Mouse (Mus musculus) intestine, embryonic 14.5 days (tissue): ENCODE data around the gene Mog. TPM values are rescaled to one million over a fixed set of nuclear protein-coding genes. Genes with fewer than 3 reads are reported as not detected.

ENCODE experiments used
- ATAC-seq: fragments of 200-750 bp; cut with Nextera tagmentation; replicated peaks from 2 replicates; pipeline ENCODE4 v1.8.0; 2017; ENCODE audit warnings: low read depth, moderate number of reproducible peaks, moderate TSS enrichment, moderate library complexity; ENCODE audit not compliant: low FRiP score, low TSS enrichment
- DNase-seq: peaks from one replicate; pipeline ENCODE4 v3.0.0-alpha.2; 2018; ENCODE audit warnings: low spot score
- H3K27ac ChIP-seq: fragments of 300-500 bp; sonication (generic); 2 replicates; pipeline ENCODE4 v1.5.1; 2014; ENCODE audit warnings: low read depth, mild to moderate bottlenecking, control low read depth
- H3K27me3 ChIP-seq: fragments of 300-500 bp; sonication (generic); replicated peaks from 2 replicates; pipeline ENCODE4 v1.6.1; 2014; ENCODE audit warnings: low read length, control low read depth; ENCODE audit not compliant: control insufficient read depth, insufficient read depth
- H3K36me3 ChIP-seq: fragments of 300-500 bp; sonication (generic); 2 replicates; pipeline ENCODE4 v1.6.1; 2014; ENCODE audit warnings: low read length, control low read depth; ENCODE audit not compliant: control insufficient read depth, insufficient read depth
- H3K4me1 ChIP-seq: fragments of 300-500 bp; sonication (generic); replicated peaks from 2 replicates; pipeline ENCODE4 v1.6.1; 2014; ENCODE audit warnings: low read length, control low read depth, mixed read lengths; ENCODE audit not compliant: control insufficient read depth, insufficient read depth
- H3K4me2 ChIP-seq: fragments of 300-500 bp; sonication (generic); 2 replicates; pipeline ENCODE4 v1.6.1; 2014; ENCODE audit warnings: low read length
- H3K4me3 ChIP-seq: fragments of 300-500 bp; sonication (generic); 2 replicates; pipeline ENCODE4 v1.5.1; 2014; ENCODE audit warnings: low read depth, low read length, control low read depth, mixed read lengths
- H3K9ac ChIP-seq: fragments of 300-500 bp; sonication (generic); 2 replicates; pipeline ENCODE4 v1.6.1; 2014; ENCODE audit warnings: mild to moderate bottlenecking, low read length
- H3K9me3 ChIP-seq: fragments of 300-500 bp; sonication (generic); 2 replicates; pipeline ENCODE4 v1.6.1; 2016; ENCODE audit warnings: low read length, control low read depth; ENCODE audit not compliant: control insufficient read depth
- WGBS: fragments of 180-500 bp; shearing (Covaris S2); extraction: QIAGEN DNeasy Blood & Tissue Kit; methylation state at CpG from one replicate; pipeline ENCODE4 v1.1.7; 2014; 5-methylcytosine and 5-hydroxymethylcytosine counted together
- polyA plus RNA-seq: library from polyadenylated mRNA; unstranded; fragments of >200 nt; fragmentation: Nextera tagmentation; extraction: Ambion mirVana; gene quantifications from 2 replicates; pipeline ENCODE4 v1.2.1, GENCODE M21; 2014

Gene Mog
- polyA plus RNA-seq, 1 experiment from 2014 or later: 0.14 TPM

DNA sequence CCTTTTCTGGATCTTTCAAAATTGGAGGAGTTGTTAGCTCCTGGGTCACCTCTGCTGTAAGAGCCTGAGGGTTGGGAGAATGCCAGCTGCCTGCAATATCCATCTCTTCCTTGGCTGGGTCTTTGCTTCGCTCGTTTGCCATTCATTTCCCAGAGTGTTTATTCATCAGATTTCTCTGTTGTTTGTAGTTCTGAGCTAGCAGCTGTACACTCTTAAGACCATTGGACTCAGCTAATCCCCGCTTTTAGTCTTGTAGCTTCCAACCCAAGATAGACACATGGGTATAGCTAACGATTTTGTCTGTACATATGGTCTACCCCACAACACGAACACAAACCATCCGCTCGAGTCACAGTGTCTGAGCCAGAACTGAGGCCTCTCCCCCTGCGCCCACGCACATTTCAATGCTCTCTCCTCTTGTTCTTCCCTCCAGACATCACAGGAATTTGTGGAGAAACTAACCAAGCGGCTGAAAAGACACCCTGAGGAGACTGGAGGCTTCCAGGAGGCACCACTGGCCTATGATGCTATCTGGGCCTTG is 39.0 kb upstream of the Mog start:
- no peaks in the 10 kb centered on the region for H3K27me3 ChIP-seq
- H3K36me3 ChIP-seq: peaks cover 94% of the 10 kb centered on the region
- no peaks in the 10 kb centered on the region for H3K4me1 ChIP-seq
- no peak overlapping the region for H3K9ac ChIP-seq
- no peak overlapping the region for H3K4me2 ChIP-seq
- 84% methylated on average over 10 of the region's 10 CpGs for WGBS
- DNase-seq (no peak), ATAC-seq (no peak)
- H3K9me3 ChIP-seq: no peaks in the 10 kb centered on the region
- no peak overlapping the region for H3K4me3 ChIP-seq
- H3K27ac ChIP-seq: no peak overlapping the region

DNA sequence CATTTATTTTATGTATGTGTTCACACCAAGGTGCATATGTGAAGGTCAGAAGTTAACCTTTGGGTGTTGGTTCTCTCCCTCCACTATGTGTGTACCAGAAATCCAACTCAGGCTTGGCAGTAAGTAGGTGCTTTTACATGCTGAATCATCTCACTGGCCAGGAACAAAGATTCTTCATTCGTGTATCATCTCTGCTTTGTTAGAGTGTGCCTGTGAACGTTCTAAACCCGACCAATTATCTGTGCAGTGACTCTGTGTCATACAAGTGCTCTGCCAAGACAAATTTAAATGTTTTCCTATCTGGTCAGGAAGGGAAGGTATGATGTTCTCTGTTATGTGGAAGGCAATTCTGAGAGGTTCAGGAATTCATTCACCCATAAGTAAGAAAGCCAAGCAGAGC is 38.2 kb upstream of the Mog start:
- H3K27ac ChIP-seq: no peak overlapping the region
- H3K4me1 ChIP-seq: no peaks in the 10 kb centered on the region
- H3K9me3 ChIP-seq: no peaks in the 10 kb centered on the region
- DNase-seq (no peak), ATAC-seq (no peak)
- H3K9ac ChIP-seq: no peak overlapping the region
- no peak overlapping the region for H3K4me2 ChIP-seq
- no peak overlapping the region for H3K4me3 ChIP-seq
- H3K36me3 ChIP-seq: peaks cover 94% of the 10 kb centered on the region
- WGBS: 88% methylated on average over 3 of the region's 3 CpGs
- no peaks in the 10 kb centered on the region for H3K27me3 ChIP-seq

DNA sequence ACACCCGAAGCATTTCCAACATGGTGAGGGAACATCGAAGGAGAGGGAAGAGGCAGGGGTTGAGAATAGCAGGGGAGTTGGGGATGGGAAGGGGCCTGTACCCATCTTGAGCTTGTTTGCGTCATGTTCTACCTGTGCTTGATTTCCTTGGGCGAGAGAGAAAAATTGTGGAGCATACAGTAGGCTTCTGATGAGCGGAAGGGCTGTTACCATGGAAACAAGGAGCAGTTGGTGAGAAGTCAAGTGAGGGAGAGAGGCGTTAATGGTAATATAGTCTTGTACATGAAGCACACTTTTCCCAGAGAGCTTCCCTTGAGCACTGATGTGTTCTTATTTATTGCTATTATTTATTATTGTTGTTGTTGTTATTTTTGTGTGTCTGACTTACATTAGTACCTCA is 33.8 kb upstream of the Mog start:
- Histone ChIP-seq H3K9me3 (no peaks in the 10 kb centered on the region), H3K4me2 (no peak overlapping the region), H3K27me3 (no peaks in the 10 kb centered on the region), H3K27ac (no peak overlapping the region), H3K4me3 (no peak overlapping the region), H3K4me1 (no peaks in the 10 kb centered on the region), H3K9ac (no peak overlapping the region), H3K36me3 (peaks cover 78% of the 10 kb centered on the region)
- no peak for ATAC-seq
- WGBS: 88% methylated on average over 6 of the region's 6 CpGs
- DNase-seq: no peak

DNA sequence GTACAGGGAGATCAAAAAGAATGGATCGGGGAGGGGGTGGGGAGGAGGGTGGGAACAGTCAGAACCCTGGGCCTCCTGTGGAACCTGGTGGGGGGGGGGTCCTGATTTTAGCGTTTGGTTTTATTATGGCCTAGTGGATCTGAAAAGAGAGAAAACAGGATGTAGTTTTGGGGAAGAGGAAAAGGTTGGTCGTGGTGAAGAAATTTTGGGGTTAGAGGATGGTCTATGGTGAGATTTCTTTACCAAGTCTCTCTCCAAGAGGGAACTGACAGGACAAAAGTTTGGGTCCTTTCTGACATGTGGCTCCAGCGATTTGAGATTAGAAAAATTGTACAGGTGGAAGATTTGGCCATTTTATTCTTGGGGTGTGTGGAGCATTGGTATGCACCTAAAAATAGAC is 28.5 kb upstream of the Mog start:
- Histone ChIP-seq H3K9ac (no peak overlapping the region), H3K36me3 (peaks cover 31% of the 10 kb centered on the region), H3K4me1 (peaks cover 15% of the 10 kb centered on the region), H3K4me3 (no peak overlapping the region), H3K27ac (no peak overlapping the region), H3K4me2 (no peak overlapping the region), H3K27me3 (no peaks in the 10 kb centered on the region), H3K9me3 (no peaks in the 10 kb centered on the region)
- WGBS: 58% methylated on average over 4 of the region's 4 CpGs
- ATAC-seq: no peak
- DNase-seq: no peak

DNA sequence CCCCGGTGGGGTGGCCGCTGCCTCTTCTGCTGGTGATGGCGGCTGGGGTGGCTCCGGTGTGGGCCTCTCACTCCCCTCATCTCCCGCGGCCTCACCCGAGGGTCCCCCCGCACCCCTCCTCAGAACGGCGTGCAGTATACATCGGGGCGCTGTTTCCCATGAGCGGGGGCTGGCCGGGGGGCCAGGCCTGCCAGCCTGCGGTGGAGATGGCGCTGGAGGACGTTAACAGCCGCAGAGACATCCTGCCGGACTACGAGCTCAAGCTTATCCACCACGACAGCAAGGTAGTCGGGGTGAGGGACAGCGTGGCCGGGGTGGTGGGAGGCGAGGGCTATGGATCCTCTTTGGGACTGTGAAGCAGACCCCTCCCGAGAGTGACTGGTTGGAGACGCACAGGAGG is 27.7 kb upstream of the Mog start:
- 9% methylated on average over 27 of the region's 27 CpGs for WGBS
- ATAC-seq (peak; percentile 10; the same call in 1 of the 2 replicates), DNase-seq (peak; percentile 63)
- no peaks in the 10 kb centered on the region for H3K27me3 ChIP-seq
- peaks cover 23% of the 10 kb centered on the region for H3K36me3 ChIP-seq
- peak overlapping the region; percentile 69 for H3K4me2 ChIP-seq
- H3K9me3 ChIP-seq: no peaks in the 10 kb centered on the region
- peaks cover 15% of the 10 kb centered on the region for H3K4me1 ChIP-seq
- no peak overlapping the region for H3K27ac ChIP-seq
- H3K9ac ChIP-seq: peak overlapping the region; percentile 36
- peak overlapping the region; percentile 56 for H3K4me3 ChIP-seq

GRCm38 (mm10) chr17:37050399-37050798 is 27.2 kb upstream of the Mog start:
- Histone ChIP-seq H3K9me3 (no peaks in the 10 kb centered on the region), H3K4me2 (peak overlapping the region; percentile 69)
- WGBS: 0% methylated on average over 21 of the region's 22 CpGs

GRCm38 (mm10) chr17:37049570-37050310 is 26.5 kb upstream of the Mog start:
- H3K9ac ChIP-seq: peak overlapping the region; percentile 36; the same call in 1 of the 2 replicates
- H3K36me3 ChIP-seq: peaks cover 11% of the 10 kb centered on the region; the same call in 1 of the 2 replicates
- H3K9me3 ChIP-seq: no peaks in the 10 kb centered on the region
- ATAC-seq (peak; percentile 21; the same call in 1 of the 2 replicates), DNase-seq (peak; percentile 89)
- 6% methylated on average over 39 of the region's 39 CpGs for WGBS
- H3K4me2 ChIP-seq: peak overlapping the region; percentile 69
- peaks cover 15% of the 10 kb centered on the region for H3K4me1 ChIP-seq
- no peak overlapping the region for H3K27ac ChIP-seq
- no peaks in the 10 kb centered on the region for H3K27me3 ChIP-seq
- H3K4me3 ChIP-seq: peak overlapping the region; percentile 56

More at GRCm38 (mm10) chr17:37050399-37050798, 27.2 kb upstream of the Mog start:
- Histone ChIP-seq H3K4me1 (peaks cover 15% of the 10 kb centered on the region), H3K4me3 (peak overlapping the region; percentile 56), H3K9ac (peak overlapping the region; percentile 36), H3K36me3 (peaks cover 18% of the 10 kb centered on the region), H3K27ac (no peak overlapping the region), H3K27me3 (no peaks in the 10 kb centered on the region)
- DNase-seq: peak; percentile 89
- ATAC-seq: peak; percentile 30

DNA sequence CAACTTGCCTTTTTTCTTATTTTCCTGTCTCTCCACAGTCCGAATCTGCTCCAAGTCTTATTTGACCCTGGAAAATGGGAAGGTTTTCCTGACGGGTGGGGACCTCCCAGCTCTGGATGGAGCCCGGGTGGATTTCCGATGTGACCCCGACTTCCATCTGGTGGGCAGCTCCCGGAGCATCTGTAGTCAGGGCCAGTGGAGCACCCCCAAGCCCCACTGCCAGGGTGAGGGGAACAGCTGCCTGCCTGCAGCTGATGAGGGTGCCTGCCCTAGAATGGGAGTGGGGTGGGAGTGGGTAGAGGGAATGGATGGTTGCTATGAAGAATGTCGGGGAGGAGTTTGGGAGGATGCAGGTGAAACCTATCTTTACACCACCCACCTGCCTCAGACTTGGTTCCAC is 25.2 kb upstream of the Mog start:
- Histone ChIP-seq H3K9ac (no peak overlapping the region), H3K36me3 (0 out of 2 replicates have a peak, but pooled peaks cover 3% of the 10 kb centered on the region), H3K9me3 (no peaks in the 10 kb centered on the region), H3K4me1 (peaks cover 15% of the 10 kb centered on the region), H3K27ac (no peak overlapping the region), H3K4me2 (no peak overlapping the region), H3K4me3 (no peak overlapping the region), H3K27me3 (no peaks in the 10 kb centered on the region)
- WGBS: 77% methylated on average over 7 of the region's 7 CpGs
- ATAC-seq: no peak
- no peak for DNase-seq

DNA sequence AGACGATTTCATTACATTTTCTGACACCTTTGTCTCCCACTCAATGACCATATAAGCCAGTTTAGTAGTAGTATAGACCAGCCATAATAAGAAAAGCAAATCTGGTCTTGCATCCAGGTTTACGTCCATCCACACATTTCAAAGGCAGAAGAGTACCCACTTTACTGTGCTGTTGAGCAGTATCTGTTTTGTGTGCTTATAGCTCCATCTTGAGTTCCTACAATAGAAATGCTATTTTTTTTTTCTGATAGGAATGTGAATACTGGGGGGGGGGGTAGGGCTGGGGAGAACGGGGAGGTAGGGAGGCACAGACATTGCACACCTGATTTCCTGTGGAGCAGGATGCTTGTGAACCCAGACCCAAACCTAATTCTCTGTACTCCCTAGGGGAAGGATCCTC is 24.8 kb upstream of the Mog start:
- no peak overlapping the region for H3K9ac ChIP-seq
- no peak overlapping the region for H3K4me2 ChIP-seq
- H3K27me3 ChIP-seq: no peaks in the 10 kb centered on the region
- DNase-seq (no peak), ATAC-seq (no peak)
- no peaks in the 10 kb centered on the region for H3K36me3 ChIP-seq
- 31% methylated on average over 3 of the region's 3 CpGs for WGBS
- H3K4me3 ChIP-seq: no peak overlapping the region
- peaks cover 15% of the 10 kb centered on the region for H3K4me1 ChIP-seq
- H3K27ac ChIP-seq: no peak overlapping the region
- no peaks in the 10 kb centered on the region for H3K9me3 ChIP-seq
